Mouse (Mus musculus) kidney, postnatal 0 days (tissue): Measurements from ENCODE around the gene Elfn1. TPM values are rescaled to one million over a fixed set of nuclear protein-coding genes. Genes with fewer than 3 reads are reported as not detected.
A peak's percentile ranks its signal among the peaks of the same experiment; 100 is the strongest.

Experiments
- ATAC-seq: fragments of 200-750 bp; cut with Nextera tagmentation; replicated peaks from 2 replicates; pipeline ENCODE4 v1.8.0; 2017; ENCODE audit warnings: low read depth, moderate number of reproducible peaks, moderate TSS enrichment, moderate library complexity; ENCODE audit not compliant: low FRiP score
- DNase-seq: peaks from one replicate; pipeline ENCODE4 v3.0.0-alpha.2; 2016; ENCODE audit warnings: low spot score
- H3K27ac ChIP-seq: fragments of 300-500 bp; sonication (generic); 2 replicates; pipeline ENCODE4 v1.5.1; 2014; ENCODE audit warnings: mild to moderate bottlenecking
- H3K27me3 ChIP-seq: fragments of 300-500 bp; sonication (generic); 2 replicates; pipeline ENCODE4 v1.6.1; 2014; ENCODE audit warnings: low read length, mixed read lengths; ENCODE audit not compliant: insufficient read depth
- H3K36me3 ChIP-seq: fragments of 300-500 bp; sonication (generic); 2 replicates; pipeline ENCODE4 v1.6.1; 2014; ENCODE audit warnings: low read length, mixed read lengths; ENCODE audit not compliant: insufficient read depth
- H3K4me1 ChIP-seq: fragments of 300-500 bp; sonication (generic); replicated peaks from 2 replicates; pipeline ENCODE4 v1.6.1; 2014; ENCODE audit warnings: antibody characterized with exemption, low read length, mixed read lengths; ENCODE audit not compliant: insufficient read depth
- H3K4me2 ChIP-seq: fragments of 300-500 bp; sonication (generic); 2 replicates; pipeline ENCODE4 v1.6.1; 2014; ENCODE audit warnings: mild to moderate bottlenecking, low read length, moderate library complexity, mixed read lengths
- H3K4me3 ChIP-seq: fragments of 300-500 bp; sonication (generic); replicated peaks from 2 replicates; pipeline ENCODE4 v1.5.1; 2014; ENCODE audit warnings: low read depth, low read length
- H3K9ac ChIP-seq: fragments of 300-500 bp; sonication (generic); 2 replicates; pipeline ENCODE4 v1.6.1; 2014; ENCODE audit warnings: low read depth, low read length
- H3K9me3 ChIP-seq: fragments of 300-500 bp; sonication (generic); replicated peaks from 2 replicates; pipeline ENCODE4 v1.6.1; 2016; ENCODE audit warnings: low read length, inconsistent platforms, mixed read lengths
- CTCF ChIP-seq: IDR thresholded peaks from 2 replicates; pipeline ENCODE4 v1.5.1; 2016; ENCODE audit warnings: antibody characterized with exemption, low read depth, mild to moderate bottlenecking, moderate library complexity
- WGBS: fragments of 180-500 bp; shearing (Covaris S2); extraction: QIAGEN DNeasy Blood & Tissue Kit; methylation state at CpG from one replicate; pipeline ENCODE4 v1.1.7; 2014; 5-methylcytosine and 5-hydroxymethylcytosine counted together
- polyA plus RNA-seq: library from polyadenylated mRNA; unstranded; fragments of >200 nt; fragmentation: Nextera tagmentation; extraction: Ambion mirVana; gene quantifications from 2 replicates; pipeline ENCODE4 v1.2.1, GENCODE M21; 2015

The Elfn1 gene
- polyA plus RNA-seq, 1 experiment from 2014 or later, result 0.33 TPM

DNA sequence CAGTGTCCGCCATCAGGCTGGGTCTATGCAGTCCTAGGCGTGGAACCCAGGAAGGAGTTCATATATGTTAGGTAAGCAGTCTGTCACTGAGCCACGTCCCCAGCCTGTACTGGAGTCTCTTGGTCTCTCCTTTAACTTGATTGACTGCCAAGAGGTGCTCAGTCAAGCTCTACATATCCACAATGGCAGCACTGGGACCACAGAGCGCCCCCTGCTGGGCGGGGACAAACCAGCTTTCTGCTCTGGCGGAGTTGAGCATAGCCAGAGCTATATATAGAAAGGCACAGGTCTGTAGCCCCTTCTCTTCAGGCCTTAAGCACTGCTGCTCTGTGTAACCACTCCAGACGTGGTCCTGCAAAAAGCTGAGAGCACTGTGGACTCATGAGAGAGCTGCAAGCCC, 25.7 kb downstream of the Elfn1 start:
- Histone ChIP-seq H3K27ac (no peak overlapping the region), H3K9me3 (no peaks in the 10 kb centered on the region), H3K9ac (no peak overlapping the region), H3K4me2 (no peak overlapping the region), H3K36me3 (no peaks in the 10 kb centered on the region), H3K27me3 (no peaks in the 10 kb centered on the region), H3K4me1 (peaks cover 28% of the 10 kb centered on the region), H3K4me3 (no peak overlapping the region)
- WGBS, result 41% methylated on average over 7 of the region's 7 CpGs
- ATAC-seq (no peak), DNase-seq (peak; percentile 24)
- peak; percentile 68 for TF ChIP-seq CTCF

DNA sequence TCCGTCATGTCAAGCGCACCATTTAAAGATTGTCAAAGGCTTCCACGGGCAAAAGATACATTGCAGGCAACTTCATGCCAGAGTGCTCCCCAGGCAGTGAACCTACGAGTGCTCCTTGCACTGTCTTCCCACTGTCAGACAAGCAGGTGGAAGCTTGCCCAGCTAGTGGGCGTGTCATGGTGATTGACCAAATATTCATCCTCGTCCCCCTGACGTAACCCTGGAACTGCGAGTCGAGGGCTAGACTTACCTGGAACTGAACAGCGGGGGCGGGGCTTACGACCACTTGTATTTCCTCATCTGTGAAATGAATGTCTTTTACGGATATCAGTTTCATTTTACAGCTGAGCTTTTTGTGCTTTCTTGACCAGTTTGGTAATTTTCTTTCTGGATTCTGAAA, 28.7 kb downstream of the Elfn1 start:
- no peak for ATAC-seq
- H3K27ac ChIP-seq, result no peak overlapping the region
- no peaks in the 10 kb centered on the region for H3K27me3 ChIP-seq
- no peaks in the 10 kb centered on the region for H3K36me3 ChIP-seq
- no peak for TF ChIP-seq CTCF
- H3K4me3 ChIP-seq, result no peak overlapping the region
- WGBS, result 53% methylated on average over 13 of the region's 13 CpGs
- H3K9ac ChIP-seq, result no peak overlapping the region
- no peaks in the 10 kb centered on the region for H3K9me3 ChIP-seq
- H3K4me2 ChIP-seq, result no peak overlapping the region
- H3K4me1 ChIP-seq, result peaks cover 11% of the 10 kb centered on the region
- no peak for DNase-seq

DNA sequence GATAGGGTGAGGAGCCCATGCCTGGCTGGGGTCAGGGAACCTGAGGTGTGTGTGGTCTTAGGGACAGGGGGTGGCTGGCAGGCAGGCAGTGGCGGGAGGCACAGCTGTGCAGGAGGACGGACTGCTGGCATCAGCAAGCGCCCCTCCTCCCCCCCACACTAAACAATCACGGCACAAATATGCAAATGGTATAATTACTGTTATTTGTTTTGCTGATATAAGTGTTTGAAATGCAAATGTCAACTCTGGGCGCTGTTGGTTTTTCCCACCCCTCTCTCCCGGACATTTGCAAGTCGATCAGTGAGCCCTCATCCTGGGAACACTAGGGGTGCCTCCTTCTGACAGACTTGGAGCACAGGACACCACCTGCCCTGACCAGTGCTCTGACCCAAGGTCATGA, 37.0 kb downstream of the Elfn1 start:
- Histone ChIP-seq H3K9me3 (no peaks in the 10 kb centered on the region), H3K9ac (no peak overlapping the region), H3K4me3 (no peak overlapping the region), H3K27ac (no peak overlapping the region), H3K4me1 (no peaks in the 10 kb centered on the region), H3K36me3 (no peaks in the 10 kb centered on the region), H3K4me2 (no peak overlapping the region), H3K27me3 (no peaks in the 10 kb centered on the region)
- TF ChIP-seq CTCF, result no peak
- ATAC-seq (no peak), DNase-seq (no peak)
- WGBS, result 24% methylated on average over 7 of the region's 7 CpGs

DNA sequence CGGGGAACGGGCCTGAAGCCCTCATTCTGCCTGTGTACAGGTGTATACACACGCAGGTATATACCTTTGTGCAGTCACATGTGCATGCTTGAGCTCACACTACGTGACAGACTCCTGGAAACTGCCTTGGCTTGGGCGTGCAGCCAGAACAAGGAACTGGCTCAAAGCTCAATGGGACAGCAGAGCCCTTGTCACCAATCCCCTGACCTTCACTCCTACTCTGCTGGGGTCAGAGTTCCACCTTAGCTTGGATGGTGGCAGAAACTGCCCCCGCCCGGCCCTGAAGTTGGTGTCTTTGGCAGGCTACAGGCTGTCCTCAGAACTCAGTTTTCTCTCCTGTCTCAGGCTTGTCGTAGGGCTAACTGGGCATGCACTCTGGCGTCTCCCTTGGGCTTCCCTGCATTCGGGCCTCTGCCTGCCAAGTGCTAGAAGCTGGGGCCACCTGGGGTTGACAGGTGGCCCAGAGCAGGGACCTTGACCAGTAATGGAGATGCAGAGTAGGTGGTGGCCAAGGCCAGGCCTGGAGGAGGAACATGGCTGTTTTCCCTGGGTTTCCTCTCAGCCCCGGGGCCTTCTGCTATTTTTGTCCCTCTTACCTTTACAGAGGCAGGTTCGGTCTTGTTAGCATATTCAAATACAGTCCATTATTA, 38.1 kb downstream of the Elfn1 start:
- ATAC-seq (0 out of 2 replicates have a peak, but pooled peaks have one; percentile 19), DNase-seq (no peak)
- no peak overlapping the region for H3K4me2 ChIP-seq
- H3K36me3 ChIP-seq, result no peaks in the 10 kb centered on the region
- WGBS, result 47% methylated on average over 12 of the region's 12 CpGs
- no peaks in the 10 kb centered on the region for H3K4me1 ChIP-seq
- H3K9me3 ChIP-seq, result no peaks in the 10 kb centered on the region
- no peak overlapping the region for H3K27ac ChIP-seq
- no peak overlapping the region for H3K4me3 ChIP-seq
- TF ChIP-seq CTCF, result no peak
- no peak overlapping the region for H3K9ac ChIP-seq
- no peaks in the 10 kb centered on the region for H3K27me3 ChIP-seq

DNA sequence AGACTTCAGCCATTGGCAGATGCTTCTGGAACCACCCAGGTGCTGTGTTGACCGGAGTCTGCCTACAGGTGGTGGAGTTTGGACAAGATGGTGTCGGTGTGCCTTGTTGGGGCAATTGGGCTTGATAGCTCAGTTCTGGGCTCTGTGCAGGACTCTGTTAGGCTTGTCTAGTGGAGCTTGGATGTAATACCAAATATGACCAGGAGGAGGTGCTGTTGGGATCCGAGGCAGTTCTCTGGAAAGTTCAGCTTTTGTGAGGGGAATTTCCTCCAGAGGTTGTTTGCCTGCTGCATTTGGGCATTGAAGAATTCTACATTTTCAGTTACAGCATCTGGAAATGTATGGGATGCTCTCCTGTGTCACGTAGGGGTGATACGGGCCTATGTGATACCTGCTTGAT, 39.7 kb downstream of the Elfn1 start:
- ATAC-seq, result no peak
- no peak overlapping the region for H3K4me3 ChIP-seq
- peak; percentile 60 for TF ChIP-seq CTCF
- DNase-seq, result no peak
- H3K9me3 ChIP-seq, result no peaks in the 10 kb centered on the region
- H3K27me3 ChIP-seq, result no peaks in the 10 kb centered on the region
- no peak overlapping the region for H3K27ac ChIP-seq
- H3K4me1 ChIP-seq, result no peaks in the 10 kb centered on the region
- WGBS, result 98% methylated on average over 5 of the region's 5 CpGs
- H3K36me3 ChIP-seq, result no peaks in the 10 kb centered on the region
- H3K9ac ChIP-seq, result no peak overlapping the region
- H3K4me2 ChIP-seq, result no peak overlapping the region

DNA sequence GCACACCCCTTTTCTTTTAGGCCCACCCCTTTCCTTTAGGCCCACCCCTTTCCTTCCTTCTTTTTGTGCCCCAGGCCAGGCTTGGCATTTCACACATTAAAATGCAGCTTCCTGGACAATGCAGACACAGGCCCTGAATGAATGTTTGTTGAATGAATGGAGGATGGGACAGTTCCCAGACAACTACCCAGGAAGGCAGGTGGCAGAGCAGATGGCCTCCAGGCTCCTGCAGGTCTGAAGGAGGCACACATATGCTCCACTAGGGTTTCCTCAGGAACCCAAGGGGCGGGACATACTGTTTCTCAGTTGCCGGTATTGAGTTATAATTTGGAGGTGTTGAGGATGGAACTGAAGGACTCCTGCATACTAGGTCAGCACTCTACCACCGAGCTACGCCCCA, 40.8 kb downstream of the Elfn1 start:
- Histone ChIP-seq H3K36me3 (no peaks in the 10 kb centered on the region), H3K4me3 (no peak overlapping the region), H3K4me2 (no peak overlapping the region), H3K4me1 (no peaks in the 10 kb centered on the region), H3K9me3 (no peaks in the 10 kb centered on the region), H3K9ac (no peak overlapping the region), H3K27me3 (no peaks in the 10 kb centered on the region), H3K27ac (no peak overlapping the region)
- no peak for TF ChIP-seq CTCF
- ATAC-seq (no peak), DNase-seq (no peak)
- 83% methylated on average over 4 of the region's 4 CpGs for WGBS

DNA sequence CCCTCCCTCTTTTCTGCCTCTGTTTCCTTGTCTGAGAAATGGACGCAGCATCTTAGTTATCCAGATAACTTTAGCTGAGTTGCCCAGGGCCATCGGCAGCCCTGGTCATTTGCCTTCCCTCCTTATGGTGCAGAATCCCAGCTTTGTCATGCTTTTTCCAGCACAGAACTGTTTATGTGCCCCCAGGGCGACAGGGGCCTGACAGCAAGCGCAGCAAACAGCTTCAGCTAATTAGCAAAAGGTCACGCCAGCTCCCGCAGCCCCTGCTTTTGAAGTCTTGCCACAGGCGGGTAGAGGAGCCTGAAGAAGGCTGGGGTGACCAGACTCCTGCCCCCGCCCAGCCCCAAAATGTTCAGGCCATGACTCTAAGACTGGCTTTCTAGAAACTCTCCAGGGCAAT, 41.6 kb downstream of the Elfn1 start:
- Histone ChIP-seq H3K4me2 (no peak overlapping the region), H3K4me1 (no peaks in the 10 kb centered on the region), H3K27ac (no peak overlapping the region), H3K9ac (no peak overlapping the region), H3K27me3 (no peaks in the 10 kb centered on the region), H3K36me3 (no peaks in the 10 kb centered on the region), H3K4me3 (no peak overlapping the region), H3K9me3 (no peaks in the 10 kb centered on the region)
- no peak for ATAC-seq
- 51% methylated on average over 8 of the region's 8 CpGs for WGBS
- no peak for DNase-seq
- TF ChIP-seq CTCF, result no peak
